Mouse (Mus musculus) liver, postnatal 0 days (tissue): ENCODE data around the gene Gm15217.

Experiments used
- CTCF ChIP-seq: sonication (generic); IDR thresholded peaks from 2 replicates; pipeline ENCODE4 v1.5.1; 2016; ENCODE audit warnings: antibody characterized with exemption, low read depth
- EP300 ChIP-seq: IDR thresholded peaks from 2 replicates; pipeline ENCODE4 v1.6.1; 2016; ENCODE audit warnings: antibody characterized with exemption, low read depth, mild to moderate bottlenecking

DNA sequence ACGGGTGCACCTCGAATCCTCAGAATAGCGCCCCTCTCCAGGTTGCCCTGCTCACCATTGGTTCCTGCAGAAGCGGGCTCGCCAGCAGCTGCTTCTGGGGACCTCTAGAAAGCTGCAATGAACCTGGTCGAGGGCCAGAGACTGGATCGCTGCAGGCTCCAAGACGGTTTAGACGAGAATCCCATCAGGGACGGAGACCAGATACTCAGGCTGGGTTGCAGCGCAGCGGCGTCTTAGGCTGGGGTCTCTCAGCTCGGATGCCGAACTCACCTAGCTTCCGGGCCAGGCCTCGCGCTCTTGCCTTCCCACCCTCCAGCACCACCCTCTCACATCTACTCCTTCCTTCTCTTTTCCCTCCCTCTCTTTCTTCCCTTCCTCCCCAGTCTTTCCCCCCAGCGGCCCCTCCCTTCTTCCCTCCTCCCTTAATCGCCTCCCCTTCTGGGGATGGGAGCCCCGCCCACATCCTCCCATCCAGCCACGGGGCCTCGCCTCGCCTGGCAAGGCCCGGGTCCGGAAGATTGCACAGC lies 11.1 kb downstream of the Gm15217 start, which contains the start of gene Bmp4:
- no peak for TF ChIP-seq CTCF
- no peak for TF ChIP-seq EP300
